Mouse (Mus musculus) ovary, postnatal 14 days (tissue): ENCODE data around the gene Apol9a.

Source experiments
- DNase-seq: peaks from one replicate; pipeline ENCODE4 v3.0.0; 2022; ENCODE audit warnings: low spot score

Gene Apol9a

GRCm38 (mm10) chr15:77376920-77377319, 34.0 kb downstream of the Apol9a start:
- no peak for DNase-seq

- DNase-seq: no peak
Measured at GRCm38 (mm10) chr15:77370588-77370987, 40.3 kb downstream of the Apol9a start.

GRCm38 (mm10) chr15:77369981-77370380, 41.0 kb downstream of the Apol9a start:
- no peak for DNase-seq

- no peak for DNase-seq
Measured at GRCm38 (mm10) chr15:77368818-77369320, 42.1 kb downstream of the Apol9a start.

- peak; percentile 95 for DNase-seq
Measured at GRCm38 (mm10) chr15:77368148-77368547, 42.8 kb downstream of the Apol9a start.

GRCm38 (mm10) chr15:77367504-77367903, 43.4 kb downstream of the Apol9a start:
- no peak for DNase-seq

- DNase-seq: peak; percentile 77
Measured at GRCm38 (mm10) chr15:77366706-77367484, 44.0 kb downstream of the Apol9a start.

GRCm38 (mm10) chr15:77365700-77366570, 45.0 kb downstream of the Apol9a start:
- no peak for DNase-seq

GRCm38 (mm10) chr15:77364026-77364425, 46.9 kb downstream of the Apol9a start:
- no peak for DNase-seq

- DNase-seq: no peak
Measured at GRCm38 (mm10) chr15:77363578-77363977, 47.4 kb downstream of the Apol9a start.

GRCm38 (mm10) chr15:77362952-77363351, 48.0 kb downstream of the Apol9a start:
- DNase-seq: no peak

- DNase-seq: no peak
Measured at GRCm38 (mm10) chr15:77359905-77360304, 51.0 kb downstream of the Apol9a start.

GRCm38 (mm10) chr15:77359486-77359885, 51.4 kb downstream of the Apol9a start:
- peak; percentile 38 for DNase-seq

GRCm38 (mm10) chr15:77359084-77359483, 51.9 kb downstream of the Apol9a start:
- no peak for DNase-seq

GRCm38 (mm10) chr15:77358320-77359040, 52.5 kb downstream of the Apol9a start:
- DNase-seq: peak; percentile 83

GRCm38 (mm10) chr15:77356248-77356810, 54.6 kb downstream of the Apol9a start:
- no peak for DNase-seq

- DNase-seq: no peak
Measured at GRCm38 (mm10) chr15:77354848-77355551, 55.9 kb downstream of the Apol9a start.

- DNase-seq: no peak
Measured at GRCm38 (mm10) chr15:77354496-77354847, 56.5 kb downstream of the Apol9a start.
